In genomic region chr4:150549393-150549792, GRCm38 (mm10) we compare ENCODE assay signal across 22 mouse cellular contexts.
DNase-seq lines count a peak whose midpoint lies in the region; ATAC-seq and TF ChIP-seq lines count a peak whose summit lies in the region.
"Had no signal": no experiment of that assay in that cellular context is flagged by ENCODE, and none has a peak within 500 bp of the region (broad histone marks: within the 10 kb centered on the region; RNA-seq: fewer than 3 reads in every experiment).

No protein-coding gene starts in this region.

- H3K27me3 ChIP-seq in kidney, adult 2 months (replicated peaks; ENCODE audit: control insufficient read depth, insufficient read depth, low read length) = no peaks in the 10 kb centered on the region
- H3K27me3 ChIP-seq in lung, postnatal 0 days (replicated peaks; ENCODE audit: insufficient read depth, low read length) = no peaks in the 10 kb centered on the region
- H3K27me3 ChIP-seq: limb, embryonic 13.5 days; liver, embryonic 13.5 days; midbrain, embryonic 15.5 days had no signal

- no peak for TF ChIP-seq EP300 in lung, postnatal 0 days (IDR thresholded peaks at IDR 0.05)

- H3K27ac ChIP-seq in kidney, adult 2 months (ENCODE audit: insufficient read depth, low read depth, low read length) = no peak overlapping the region
- H3K27ac ChIP-seq in layer of hippocampus, adult 2 months = 0 out of 2 replicates have a peak overlapping the region, but pooled peaks have one; percentile 72
- H3K27ac ChIP-seq in lung, postnatal 0 days (ENCODE audit: low read length) = no peak overlapping the region
- H3K27ac ChIP-seq: gastrocnemius, adult 2 months; limb, embryonic 13.5 days; liver, embryonic 13.5 days; midbrain, embryonic 10.5 days; midbrain, embryonic 15.5 days had no signal

- no peak for TF ChIP-seq CTCF in kidney, adult 2 months (conservative IDR thresholded peaks at IDR 0.05; ENCODE audit: insufficient read depth, insufficient read length, low read depth, low read length)
- no peak for TF ChIP-seq CTCF in layer of hippocampus, adult 2 months (conservative IDR thresholded peaks at IDR 0.05)
- no peak for TF ChIP-seq CTCF in lung, postnatal 0 days (IDR thresholded peaks at IDR 0.05)
- TF ChIP-seq CTCF in lung, adult 2 months (IDR thresholded peaks at IDR 0.05; ENCODE audit: insufficient read depth, low read length) = no peak

- no peak overlapping the region for H3K9ac ChIP-seq in lung, postnatal 0 days (replicated peaks; ENCODE audit: low read depth)
- H3K9ac ChIP-seq: limb, embryonic 13.5 days; liver, embryonic 13.5 days; midbrain, embryonic 15.5 days had no signal

- H3K4me3 ChIP-seq in kidney, adult 2 months (ENCODE audit: insufficient read depth, low read depth, low read length) = no peak overlapping the region
- H3K4me3 ChIP-seq in layer of hippocampus, adult 2 months = no peak overlapping the region
- no peak overlapping the region for H3K4me3 ChIP-seq in lung, postnatal 0 days (ENCODE audit: low read depth, low read length)
- no peak overlapping the region for H3K4me3 ChIP-seq in lung, adult 2 months (replicated peaks; ENCODE audit: extremely low read depth, low read depth, low read length)
- H3K4me3 ChIP-seq: erythroblast, embryonic 14.5 days; gastrocnemius, adult 2 months; limb, embryonic 13.5 days; liver, embryonic 13.5 days; midbrain, embryonic 10.5 days; midbrain, embryonic 15.5 days had no signal

- ATAC-seq in lung, postnatal 0 days = no peak
- ATAC-seq: intestine, embryonic 16.5 days; midbrain, embryonic 15.5 days had no signal

- H3K4me2 ChIP-seq in lung, postnatal 0 days (replicated peaks; ENCODE audit: low read depth, low read length) = no peak overlapping the region
- H3K4me2 ChIP-seq: limb, embryonic 13.5 days; liver, embryonic 13.5 days; midbrain, embryonic 15.5 days had no signal

- no peaks in the 10 kb centered on the region for H3K36me3 ChIP-seq in kidney, adult 2 months (ENCODE audit: control insufficient read depth, insufficient read depth, low read length)
- H3K36me3 ChIP-seq in lung, postnatal 0 days (ENCODE audit: insufficient read depth, low read length) = no peaks in the 10 kb centered on the region

- 56% methylated on average over 9 of the region's 9 CpGs for WGBS in kidney, adult 2 months
- whole genome bisulfite sequencing in lung, postnatal 0 days = 62% methylated on average over 9 of the region's 9 CpGs
- 83% methylated on average over 9 of the region's 9 CpGs for WGBS in lung, adult 2 months

- DNase-seq in kidney, adult 2 months = peak; percentile 71
- DNase-seq in kidney, postnatal 4 days = no peak
- no peak for DNase-seq in layer of hippocampus, adult 2 months (ENCODE audit: low spot score in 2 of 2)
- no peak for DNase-seq in layer of hippocampus, postnatal 14 days (ENCODE audit: low spot score in 2 of 2)
- peak; percentile 24 for DNase-seq in lung, postnatal 0 days (ENCODE audit: low spot score)
- DNase-seq in lung, adult 2 months = no peak
- DNase-seq in adrenal gland, adult 8-10 months = no peak
- DNase-seq: B cell, adult 2 months; cerebellum, adult 2 months; gastrocnemius, adult 2 months; gastrocnemius, postnatal 36 days; heart, adult 18-20 months; heart, postnatal 14 days; liver, embryonic 13.5 days; right cerebral cortex, adult 18-20 months; spleen, adult 18-20 months; thymus, postnatal 14 days had no signal

- H3K9me3 ChIP-seq in lung, postnatal 0 days (ENCODE audit: low read length) = no peaks in the 10 kb centered on the region
- H3K9me3 ChIP-seq: limb, embryonic 13.5 days; liver, embryonic 13.5 days; midbrain, embryonic 10.5 days; midbrain, embryonic 15.5 days had no signal

- H3K4me1 ChIP-seq in kidney, adult 2 months (ENCODE audit: control insufficient read depth, insufficient read depth, low read length) = peaks cover 2% of the 10 kb centered on the region
- H3K4me1 ChIP-seq in lung, postnatal 0 days (ENCODE audit: insufficient read depth, low read depth, low read length) = peaks cover 15% of the 10 kb centered on the region; the same call in 1 of the 2 replicates
- peaks cover 12% of the 10 kb centered on the region for H3K4me1 ChIP-seq in lung, adult 2 months (ENCODE audit: control insufficient read depth, insufficient read depth, low read length)

- TF ChIP-seq POLR2A in kidney, adult 2 months (IDR thresholded peaks at IDR 0.05; ENCODE audit: low read depth, low read length) = no peak
- TF ChIP-seq POLR2A in lung, adult 2 months (IDR thresholded peaks at IDR 0.05; ENCODE audit: borderline replicate concordance, extremely low read depth, low read depth, low read length) = no peak

Comparison
In these comparisons a context has a peak if more than half of its experiments do, and no peak if none do; other contexts are left out.
1. DNase-seq: peak in kidney, adult 2 months (single experiment) and lung, postnatal 0 days (single experiment); none in kidney, postnatal 4 days (0 of 2), layer of hippocampus, adult 2 months (0 of 2), layer of hippocampus, postnatal 14 days (0 of 2), lung, adult 2 months (single experiment) and adrenal gland, adult 8-10 months (single experiment).